Mouse (Mus musculus) forebrain, embryonic 14.5 days (tissue): ENCODE results near the gene Kctd18. TPM values are rescaled to one million over a fixed set of nuclear protein-coding genes. Genes with fewer than 3 reads are reported as not detected.

ENCODE experiments used
- ATAC-seq: fragments of 200-750 bp; cut with Nextera tagmentation; 2 replicates; pipeline ENCODE4 v1.8.0; 2017; ENCODE audit warnings: mild to moderate bottlenecking, moderate library complexity
- DNase-seq: peaks from one replicate; pipeline ENCODE4 v3.0.0-alpha.2; 2015; ENCODE audit warnings: low spot score
- H3K27ac ChIP-seq: fragments of 300-500 bp; sonication (generic); 2 replicates; pipeline ENCODE4 v1.5.1; 2014; ENCODE audit warnings: low read depth, mild to moderate bottlenecking, control low read depth, low read length, moderate library complexity
- H3K27me3 ChIP-seq: fragments of 300-500 bp; sonication (generic); replicated peaks from 2 replicates; pipeline ENCODE4 v1.6.1; 2014; ENCODE audit warnings: low read length, control low read depth, mixed read lengths; ENCODE audit not compliant: control insufficient read depth, insufficient read depth
- H3K36me3 ChIP-seq: fragments of 300-500 bp; sonication (generic); 2 replicates; pipeline ENCODE4 v1.6.1; 2014; ENCODE audit warnings: low read length, control low read depth; ENCODE audit not compliant: control insufficient read depth, insufficient read depth
- H3K4me1 ChIP-seq: fragments of 300-500 bp; sonication (generic); 2 replicates; pipeline ENCODE4 v1.6.1; 2014; ENCODE audit warnings: antibody characterized with exemption, low read length, control low read depth; ENCODE audit not compliant: control insufficient read depth, insufficient read depth
- H3K4me2 ChIP-seq: fragments of 300-500 bp; sonication (generic); 2 replicates; pipeline ENCODE4 v1.6.1; 2014; ENCODE audit warnings: mild to moderate bottlenecking, control low read depth, low read length
- H3K4me3 ChIP-seq: fragments of 300-500 bp; sonication (generic); 2 replicates; pipeline ENCODE4 v1.5.1; 2014; ENCODE audit warnings: low read depth, low read length, control low read depth
- H3K9ac ChIP-seq: fragments of 300-500 bp; sonication (generic); 2 replicates; pipeline ENCODE4 v1.6.1; 2014; ENCODE audit warnings: mild to moderate bottlenecking, low read length, control low read depth, moderate library complexity
- H3K9me3 ChIP-seq: fragments of 300-500 bp; sonication (generic); replicated peaks from 2 replicates; pipeline ENCODE4 v1.6.1; 2016; ENCODE audit warnings: low read length, control low read depth, mixed read lengths; ENCODE audit not compliant: control insufficient read depth
- WGBS: fragments of 180-500 bp; shearing (Covaris S2); extraction: QIAGEN DNeasy Blood & Tissue Kit; methylation state at CpG from one replicate; pipeline ENCODE4 v1.1.7; 2014; 5-methylcytosine and 5-hydroxymethylcytosine counted together
- polyA plus RNA-seq: library from polyadenylated mRNA; unstranded; fragments of >200 nt; fragmentation: Nextera tagmentation; extraction: Ambion mirVana; gene quantifications from 2 replicates; pipeline ENCODE4 v1.2.1, GENCODE M21; 2014

Gene Kctd18
- polyA plus RNA-seq, result 22.1 and 22.6 TPM in 2 replicates

DNA sequence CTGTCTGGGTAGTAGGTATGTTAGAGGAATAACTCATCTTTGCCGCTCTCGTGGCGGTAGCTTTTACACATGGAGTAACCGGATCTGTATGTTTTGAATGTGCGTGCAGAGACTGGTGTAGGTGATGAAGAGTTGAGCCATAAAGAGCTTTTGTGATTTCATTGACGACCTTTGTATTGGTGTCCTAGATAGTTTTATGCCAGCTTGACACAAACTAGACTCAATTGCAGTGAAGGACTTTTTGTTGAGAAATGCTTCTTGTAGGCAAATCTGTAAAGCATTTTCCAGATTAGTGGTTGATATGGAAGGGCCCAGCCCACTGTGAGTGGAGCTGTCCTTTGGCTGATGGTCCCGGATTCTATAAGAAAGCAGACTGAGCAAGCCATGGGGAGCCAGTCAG is at the start of gene Kctd18:
TSS of gene Kctd18 (minus strand) at position 101 of the 400 bp plus-strand sequence.
- DNase-seq (no peak), ATAC-seq (no peak)
- H3K4me3 ChIP-seq, result no peak within 1 kb of the TSS
- no peaks in the 10 kb centered on the region for H3K27me3 ChIP-seq
- peaks cover 54% of the 10 kb centered on the region for H3K36me3 ChIP-seq
- H3K9me3 ChIP-seq, result no peaks in the 10 kb centered on the region
- no peaks in the 10 kb centered on the region for H3K4me1 ChIP-seq
- no peak within 1 kb of the TSS for H3K4me2 ChIP-seq
- H3K9ac ChIP-seq, result no peak within 1 kb of the TSS
- no peak within 1 kb of the TSS for H3K27ac ChIP-seq
- WGBS, result 95% methylated on average over 7 of the region's 7 CpGs

DNA sequence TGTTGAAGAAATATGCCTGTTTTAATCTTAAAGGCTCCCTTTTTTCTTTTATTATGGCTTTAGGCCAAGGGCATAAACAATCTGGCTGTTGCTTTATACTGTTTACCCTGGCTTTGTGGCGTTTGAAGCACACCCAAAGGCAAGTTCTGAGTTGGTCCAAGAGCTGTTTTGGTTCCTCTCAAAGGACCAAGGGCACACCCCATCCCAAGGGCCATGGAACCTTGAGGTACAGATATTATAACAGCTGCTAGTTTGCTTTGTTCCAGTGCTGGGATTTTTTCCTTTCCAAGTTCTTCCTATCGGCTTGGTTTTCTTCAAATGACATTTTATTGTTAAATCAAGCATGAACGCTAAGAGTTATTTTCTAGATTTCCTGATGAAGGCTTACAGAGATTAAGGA is 46.9 kb upstream of the Kctd18 start:
- Histone ChIP-seq H3K27me3 (no peaks in the 10 kb centered on the region), H3K36me3 (no peaks in the 10 kb centered on the region)
- WGBS, result 61% methylated on average over 3 of the region's 3 CpGs

DNA sequence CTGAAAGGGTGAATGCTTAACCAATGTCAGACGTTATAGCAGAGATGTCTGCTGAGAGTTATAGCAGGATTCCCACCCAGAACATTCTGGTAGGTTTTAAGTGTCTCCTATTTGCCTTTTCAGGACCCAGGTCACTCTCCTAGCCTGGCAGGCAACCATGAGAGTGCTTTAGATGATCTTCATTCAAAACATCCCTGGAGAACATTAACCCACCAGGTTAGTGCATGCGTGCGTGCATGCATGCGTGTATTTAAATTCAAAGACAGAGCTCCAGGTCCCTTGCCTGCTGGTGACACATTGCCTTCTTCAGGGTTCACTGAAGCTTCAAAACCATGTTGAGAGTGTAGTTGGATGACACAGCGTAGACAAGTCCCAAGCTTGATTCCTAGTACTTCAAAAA is 46.4 kb upstream of the Kctd18 start:
- no peaks in the 10 kb centered on the region for H3K36me3 ChIP-seq
- no peak overlapping the region for H3K4me2 ChIP-seq
- H3K4me1 ChIP-seq, result no peaks in the 10 kb centered on the region
- no peak overlapping the region for H3K4me3 ChIP-seq
- no peaks in the 10 kb centered on the region for H3K27me3 ChIP-seq
- 86% methylated on average over 5 of the region's 5 CpGs for WGBS
- DNase-seq (no peak), ATAC-seq (no peak)
- no peak overlapping the region for H3K27ac ChIP-seq
- no peak overlapping the region for H3K9ac ChIP-seq
- H3K9me3 ChIP-seq, result no peaks in the 10 kb centered on the region

More for the DNA sequence above, 46.9 kb upstream of the Kctd18 start:
- H3K9ac ChIP-seq, result no peak overlapping the region
- ATAC-seq, result no peak
- no peak overlapping the region for H3K4me2 ChIP-seq
- H3K27ac ChIP-seq, result no peak overlapping the region
- DNase-seq, result no peak
- H3K4me3 ChIP-seq, result no peak overlapping the region
- H3K4me1 ChIP-seq, result no peaks in the 10 kb centered on the region
- H3K9me3 ChIP-seq, result no peaks in the 10 kb centered on the region

DNA sequence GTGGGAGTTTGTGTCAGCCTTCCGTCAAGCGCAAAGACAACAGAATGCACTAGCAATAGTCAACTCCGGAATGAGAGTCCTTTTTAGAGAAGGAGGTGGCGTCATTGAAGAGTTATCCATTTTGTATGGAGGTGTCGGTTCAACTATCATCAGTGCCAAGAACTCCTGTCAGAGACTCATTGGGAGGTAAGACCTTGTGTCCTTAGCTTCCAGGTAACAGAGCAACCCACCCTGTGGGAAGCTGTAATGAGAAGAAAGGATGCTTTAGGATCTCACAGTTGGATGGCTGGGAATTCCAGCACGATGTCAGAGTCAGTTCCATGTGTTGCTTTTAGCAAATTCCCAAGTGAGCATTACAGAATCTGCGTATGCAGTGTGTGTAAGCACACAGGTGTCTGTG is 43.4 kb upstream of the Kctd18 start:
- WGBS, result 90% methylated on average over 7 of the region's 7 CpGs
- H3K27ac ChIP-seq, result no peak overlapping the region
- DNase-seq, result no peak
- no peak overlapping the region for H3K4me3 ChIP-seq
- no peak overlapping the region for H3K9ac ChIP-seq
- no peaks in the 10 kb centered on the region for H3K4me1 ChIP-seq
- H3K27me3 ChIP-seq, result no peaks in the 10 kb centered on the region
- H3K4me2 ChIP-seq, result no peak overlapping the region
- ATAC-seq, result no peak
- no peaks in the 10 kb centered on the region for H3K9me3 ChIP-seq
- no peaks in the 10 kb centered on the region for H3K36me3 ChIP-seq

DNA sequence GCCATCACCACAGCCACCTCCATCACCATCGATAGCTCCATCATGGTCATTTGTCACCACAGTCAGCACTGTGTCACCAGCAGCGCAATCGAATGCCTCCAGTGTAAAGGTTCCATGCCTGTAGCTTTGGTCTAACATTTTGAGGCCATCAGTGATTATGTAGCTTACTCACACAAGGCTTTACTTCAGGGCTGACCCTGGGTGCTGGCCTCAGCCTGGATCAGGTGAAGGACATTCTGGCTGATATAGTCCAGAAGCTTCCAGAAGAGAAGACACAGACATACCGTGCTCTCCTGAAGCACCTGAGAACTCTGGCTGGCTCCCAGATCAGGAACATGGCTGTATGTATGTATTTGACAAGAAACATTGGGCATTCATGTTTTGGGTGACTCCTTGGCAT is 40.1 kb upstream of the Kctd18 start:
- H3K9me3 ChIP-seq, result no peaks in the 10 kb centered on the region
- DNase-seq, result no peak
- H3K4me1 ChIP-seq, result no peaks in the 10 kb centered on the region
- H3K4me2 ChIP-seq, result no peak overlapping the region
- no peaks in the 10 kb centered on the region for H3K27me3 ChIP-seq
- H3K36me3 ChIP-seq, result no peaks in the 10 kb centered on the region
- no peak overlapping the region for H3K27ac ChIP-seq
- 92% methylated on average over 4 of the region's 4 CpGs for WGBS
- no peak overlapping the region for H3K4me3 ChIP-seq
- H3K9ac ChIP-seq, result no peak overlapping the region
- ATAC-seq, result no peak

DNA sequence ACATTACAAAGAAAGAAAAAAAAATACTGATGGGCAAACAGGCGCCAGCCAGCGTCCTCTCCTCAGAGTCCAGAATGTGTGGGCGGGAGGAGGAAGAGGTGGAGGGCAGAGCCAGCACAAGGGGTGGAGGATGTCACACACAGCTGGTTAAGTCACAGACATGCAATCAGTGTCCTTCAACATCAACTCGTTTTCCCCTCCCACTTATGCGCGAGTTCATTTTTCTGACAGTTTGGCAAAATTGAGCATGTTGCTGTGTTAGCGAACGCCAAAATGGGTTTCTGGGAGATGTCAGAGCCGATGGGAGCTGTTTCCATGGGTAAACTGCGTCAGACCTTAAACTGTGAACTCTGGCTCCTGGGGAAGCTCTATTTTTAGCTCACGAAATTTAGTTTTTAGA is 38.2 kb upstream of the Kctd18 start:
- Histone ChIP-seq H3K4me3 (no peak overlapping the region), H3K4me2 (no peak overlapping the region), H3K4me1 (no peaks in the 10 kb centered on the region), H3K36me3 (no peaks in the 10 kb centered on the region), H3K9me3 (no peaks in the 10 kb centered on the region), H3K27me3 (no peaks in the 10 kb centered on the region), H3K27ac (no peak overlapping the region), H3K9ac (no peak overlapping the region)
- 79% methylated on average over 11 of the region's 11 CpGs for WGBS
- DNase-seq (peak; percentile 24), ATAC-seq (no peak)

DNA sequence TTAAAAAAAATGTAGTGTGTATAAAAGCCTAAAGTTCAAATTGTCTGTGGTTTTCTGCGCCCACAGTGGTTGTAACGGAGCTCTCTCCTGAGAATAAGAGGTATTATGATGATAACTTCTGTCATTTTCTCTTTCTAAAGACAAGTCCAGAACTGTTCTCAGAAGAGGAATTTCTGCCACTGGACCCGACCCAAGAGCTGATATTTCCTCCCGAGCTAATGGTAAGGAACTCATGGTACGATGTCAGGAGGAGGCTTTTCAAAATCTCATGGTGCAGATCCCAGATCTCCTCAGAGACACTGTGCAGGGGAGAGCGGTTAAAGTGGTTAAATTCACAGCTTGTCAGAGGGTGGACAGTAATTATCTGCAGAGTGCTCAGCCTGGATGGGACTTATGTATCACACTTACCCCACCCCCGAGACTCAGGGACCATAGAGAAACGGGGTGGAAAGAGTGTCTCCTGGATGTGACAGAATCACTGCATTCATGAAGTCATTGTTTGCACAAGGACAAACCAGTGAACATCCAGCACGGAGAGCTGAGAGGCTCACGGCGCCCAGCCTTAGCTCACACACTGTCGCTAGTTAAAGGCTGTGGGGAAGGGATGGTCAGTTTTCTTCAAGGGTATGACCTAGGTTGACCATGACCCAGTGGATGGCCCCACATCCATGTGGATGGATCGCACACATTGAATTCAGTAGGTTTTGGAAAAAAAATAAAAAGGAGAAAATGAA is 37.5 kb upstream of the Kctd18 start:
- 84% methylated on average over 13 of the region's 13 CpGs for WGBS
- H3K4me3 ChIP-seq, result no peak overlapping the region
- H3K4me2 ChIP-seq, result no peak overlapping the region
- no peaks in the 10 kb centered on the region for H3K36me3 ChIP-seq
- no peak overlapping the region for H3K27ac ChIP-seq
- no peak overlapping the region for H3K9ac ChIP-seq
- no peaks in the 10 kb centered on the region for H3K27me3 ChIP-seq
- ATAC-seq (no peak; the same call in 1 of the 2 replicates), DNase-seq (no peak)
- H3K9me3 ChIP-seq, result no peaks in the 10 kb centered on the region
- no peaks in the 10 kb centered on the region for H3K4me1 ChIP-seq

DNA sequence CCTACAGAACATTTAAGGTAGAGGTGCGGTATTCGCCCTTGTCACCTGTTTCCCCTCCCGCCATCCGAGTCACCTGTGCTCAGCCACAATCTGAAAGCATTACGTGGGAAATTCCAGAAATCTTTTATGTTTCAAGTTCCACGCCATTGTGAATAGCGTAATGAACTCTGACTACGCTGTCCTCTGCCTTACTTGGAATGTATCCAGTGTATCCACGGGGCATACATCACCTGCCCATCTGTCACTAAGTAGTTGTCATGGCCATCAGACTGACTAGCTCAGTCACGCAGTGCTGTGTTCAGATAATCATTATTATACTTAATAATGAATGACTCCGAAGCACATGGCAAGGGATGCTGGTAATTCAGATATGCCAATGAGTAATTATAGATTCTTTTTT is 36.8 kb upstream of the Kctd18 start:
- no peak for DNase-seq
- no peak overlapping the region for H3K4me2 ChIP-seq
- no peak for ATAC-seq
- H3K27ac ChIP-seq, result no peak overlapping the region
- no peaks in the 10 kb centered on the region for H3K4me1 ChIP-seq
- H3K36me3 ChIP-seq, result no peaks in the 10 kb centered on the region
- H3K4me3 ChIP-seq, result no peak overlapping the region
- H3K9ac ChIP-seq, result no peak overlapping the region
- no peaks in the 10 kb centered on the region for H3K9me3 ChIP-seq
- H3K27me3 ChIP-seq, result no peaks in the 10 kb centered on the region
- 81% methylated on average over 11 of the region's 11 CpGs for WGBS

DNA sequence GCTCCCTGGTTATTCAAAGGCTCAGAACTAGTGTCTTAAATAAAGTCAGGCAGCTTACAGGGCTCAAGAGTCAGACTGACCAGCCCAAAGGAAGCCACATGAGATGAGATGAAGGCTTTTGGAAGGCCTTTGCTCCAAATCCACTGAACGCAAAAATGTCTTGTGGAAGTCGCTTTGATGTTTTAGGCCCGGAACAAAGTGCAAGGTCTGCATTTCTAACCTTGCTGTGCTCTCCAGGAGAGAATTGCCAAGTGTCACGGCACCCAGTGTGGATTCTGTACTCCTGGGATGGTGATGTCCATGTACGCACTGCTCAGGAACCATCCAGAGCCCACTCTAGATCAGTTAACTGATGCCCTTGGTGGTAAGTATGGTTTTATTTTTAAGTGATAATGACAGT is 30.4 kb upstream of the Kctd18 start:
- Histone ChIP-seq H3K27me3 (no peaks in the 10 kb centered on the region), H3K9me3 (no peaks in the 10 kb centered on the region), H3K27ac (no peak overlapping the region), H3K4me1 (peaks cover 10% of the 10 kb centered on the region), H3K36me3 (no peaks in the 10 kb centered on the region), H3K4me3 (no peak overlapping the region), H3K9ac (no peak overlapping the region), H3K4me2 (no peak overlapping the region)
- WGBS, result 90% methylated on average over 5 of the region's 5 CpGs
- DNase-seq, result no peak
- ATAC-seq, result no peak
